Mouse (Mus musculus) heart, postnatal 0 days (tissue): ENCODE measurements around the gene Gm7735. TPM values are rescaled to one million over a fixed set of nuclear protein-coding genes. Genes with fewer than 3 reads are reported as not detected.
"Not testable (repeated sequence)": the region's sequence is repeated elsewhere in the genome, so short reads cannot be mapped to it uniquely, and the experiment has no call there.

Source experiments
- ATAC-seq: fragments of 200-750 bp; cut with Nextera tagmentation; 2 replicates; pipeline ENCODE4 v1.8.0; 2017; ENCODE audit warnings: low read depth, moderate number of reproducible peaks, moderate library complexity; ENCODE audit not compliant: insufficient read depth
- DNase-seq: peaks from one replicate; pipeline ENCODE4 v3.0.0-alpha.2; 2016; ENCODE audit warnings: low spot score
- H3K27ac ChIP-seq: fragments of 300-500 bp; sonication (generic); 2 replicates; pipeline ENCODE4 v1.5.1; 2014; ENCODE audit warnings: low read depth, mild to moderate bottlenecking
- H3K27me3 ChIP-seq: fragments of 300-500 bp; sonication (generic); 2 replicates; pipeline ENCODE4 v1.6.1; 2014; ENCODE audit warnings: low read length, mixed read lengths; ENCODE audit not compliant: control insufficient read depth, insufficient read depth
- H3K36me3 ChIP-seq: fragments of 300-500 bp; sonication (generic); replicated peaks from 2 replicates; pipeline ENCODE4 v1.6.1; 2014; ENCODE audit warnings: low read length, mixed read lengths; ENCODE audit not compliant: control insufficient read depth, insufficient read depth
- H3K4me1 ChIP-seq: fragments of 300-500 bp; sonication (generic); 2 replicates; pipeline ENCODE4 v1.6.1; 2014; ENCODE audit warnings: antibody characterized with exemption; ENCODE audit not compliant: control insufficient read depth, insufficient read depth
- H3K4me2 ChIP-seq: fragments of 300-500 bp; sonication (generic); 2 replicates; pipeline ENCODE4 v1.6.1; 2014; ENCODE audit warnings: low read depth, mild to moderate bottlenecking, low read length, moderate library complexity
- H3K4me3 ChIP-seq: fragments of 300-500 bp; sonication (generic); 2 replicates; pipeline ENCODE4 v1.5.1; 2014; ENCODE audit warnings: low read depth, low read length
- H3K9ac ChIP-seq: fragments of 300-500 bp; sonication (generic); replicated peaks from 2 replicates; pipeline ENCODE4 v1.6.1; 2014; ENCODE audit warnings: low read depth, low read length, mixed read lengths
- H3K9me3 ChIP-seq: fragments of 300-500 bp; sonication (generic); replicated peaks from 2 replicates; pipeline ENCODE4 v1.6.1; 2016; ENCODE audit warnings: low read length; ENCODE audit not compliant: control insufficient read depth
- CTCF ChIP-seq: IDR thresholded peaks from 2 replicates; pipeline ENCODE4 v1.5.1; 2016; ENCODE audit warnings: antibody characterized with exemption, control low read depth, low read depth
- EP300 ChIP-seq: IDR thresholded peaks from 2 replicates; pipeline ENCODE4 v1.6.1; 2016; ENCODE audit warnings: antibody characterized with exemption, low read depth
- whole genome bisulfite sequencing: fragments of 180-500 bp; shearing (Covaris S2); extraction: QIAGEN DNeasy Blood & Tissue Kit; methylation state at CpG from one replicate; pipeline ENCODE4 v1.1.7; 2014; 5-methylcytosine and 5-hydroxymethylcytosine counted together
- polyA plus RNA-seq: library from polyadenylated mRNA; unstranded; fragments of >200 nt; fragmentation: Nextera tagmentation; extraction: Ambion mirVana; gene quantifications from 2 replicates; pipeline ENCODE4 v1.2.1, GENCODE M21; 2015
- total RNA-seq: library from RNA; depleted of rRNA; stranded (reverse); fragments of >200 nt; gene quantifications from 2 replicates; pipeline ENCODE4 v1.2.3, GENCODE M21; 2014; ENCODE audit warnings: low replicate concordance; rRNA removed

The Gm7735 gene
- not detected in 2 replicates for total RNA-seq
- not detected in 2 replicates for polyA plus RNA-seq

DNA sequence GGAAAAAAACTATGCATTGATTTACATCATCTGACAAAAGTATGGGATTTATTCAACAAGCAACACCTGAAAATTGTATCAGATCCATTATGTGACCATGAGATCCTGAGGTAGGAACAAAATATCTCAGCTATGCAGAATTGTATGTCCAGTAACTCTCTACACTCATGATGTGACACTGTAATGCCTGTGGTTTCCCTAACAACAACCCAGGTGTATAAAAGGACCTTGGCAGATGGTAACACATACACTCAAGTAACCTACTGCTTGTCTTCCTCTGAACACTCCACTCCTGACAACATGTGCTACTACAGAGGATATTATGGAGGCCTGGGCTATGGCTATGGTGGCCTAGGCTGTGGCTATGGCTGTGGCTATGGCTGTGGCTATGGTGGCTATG lies at the start of gene Gm7735:
TSS of gene Gm7735 (plus strand) at position 301 of the 400 bp plus-strand sequence.
- not testable (repeated sequence) for H3K4me3 ChIP-seq, H3K9ac ChIP-seq, H3K27ac ChIP-seq, H3K36me3 ChIP-seq, ATAC-seq, H3K4me1 ChIP-seq, DNase-seq, H3K9me3 ChIP-seq, H3K27me3 ChIP-seq, H3K4me2 ChIP-seq

DNA sequence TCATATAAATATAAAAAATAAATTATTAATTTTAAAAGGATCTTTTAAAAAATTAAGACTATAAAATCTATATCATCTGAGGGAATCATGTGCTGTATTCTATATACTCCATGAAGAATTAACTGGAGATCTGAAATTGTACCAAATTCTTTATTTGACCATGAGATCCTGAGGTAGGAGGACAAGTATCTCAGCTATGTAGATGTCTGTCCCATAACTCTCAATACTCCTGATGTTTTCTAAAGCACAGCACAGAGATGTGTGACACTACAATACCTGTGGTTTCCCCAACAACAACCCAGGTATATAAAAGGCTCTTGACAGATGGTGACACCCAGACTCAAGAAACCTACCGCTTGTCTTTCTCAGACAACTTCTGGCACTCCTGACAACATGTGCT lies 28.7 kb upstream of the Gm7735 start, which contains the start of gene Gm6358:
TSS of gene Gm6358 (plus strand) at position 301 of the 400 bp plus-strand sequence.
- DNase-seq (no peak), ATAC-seq (no peak)
- Histone ChIP-seq H3K27ac (no peak within 1 kb of the TSS), H3K4me1 (no peaks in the 10 kb centered on the region), H3K27me3 (no peaks in the 10 kb centered on the region), H3K9me3 (no peaks in the 10 kb centered on the region), H3K4me3 (no peak within 1 kb of the TSS), H3K36me3 (no peaks in the 10 kb centered on the region), H3K4me2 (no peak within 1 kb of the TSS), H3K9ac (no peak within 1 kb of the TSS)
- WGBS, result 90% methylated on average over 1 of the region's 1 CpGs
- TF ChIP-seq CTCF (no peak), EP300 (no peak)

DNA sequence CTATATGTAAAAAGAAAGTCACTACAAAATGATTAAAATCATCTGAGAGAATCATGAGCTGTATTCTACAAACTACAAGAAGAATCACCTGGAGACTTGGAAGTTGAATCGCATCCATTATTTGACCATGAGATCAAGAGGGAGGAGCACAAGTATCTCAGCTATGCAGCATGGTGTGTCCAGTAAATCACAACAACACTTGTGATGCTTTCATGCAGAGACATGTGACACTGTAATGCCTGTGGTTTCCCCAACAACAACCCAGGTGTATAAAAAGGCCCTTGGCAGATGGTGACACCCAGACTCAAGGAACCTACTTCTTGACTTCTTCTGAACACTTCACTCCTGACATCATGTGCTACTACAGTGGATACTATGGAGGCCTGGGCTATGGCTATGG lies 18.5 kb upstream of the Gm7735 start, which contains the start of gene Gm10061:
TSS of gene Gm10061 (plus strand) at position 301 of the 400 bp plus-strand sequence.
- Histone ChIP-seq H3K9ac (no peak within 1 kb of the TSS), H3K4me3 (no peak within 1 kb of the TSS), H3K36me3 (no peaks in the 10 kb centered on the region), H3K4me1 (no peaks in the 10 kb centered on the region), H3K9me3 (no peaks in the 10 kb centered on the region), H3K27ac (no peak within 1 kb of the TSS), H3K4me2 (no peak within 1 kb of the TSS), H3K27me3 (no peaks in the 10 kb centered on the region)
- ATAC-seq (no peak), DNase-seq (no peak)
- WGBS, result 83% methylated on average over 1 of the region's 1 CpGs
- TF ChIP-seq CTCF (no peak), EP300 (no peak)

GRCm38 (mm10) chr16:89157652-89158051 lies 11.6 kb upstream of the Gm7735 start, which contains the start of gene Gm9789:
Gm9789 (plus strand) TSS chr16:89157952.
- WGBS, result 79% methylated on average over 4 of the region's 4 CpGs
- TF ChIP-seq EP300 (no peak), CTCF (no peak)
- ATAC-seq (no peak), DNase-seq (no peak)
- 0 out of 2 replicates have a peak, but pooled peaks cover 3% of the 10 kb centered on the region for H3K9me3 ChIP-seq
- H3K36me3 ChIP-seq, result no peaks in the 10 kb centered on the region
- H3K27ac ChIP-seq, result no peak within 1 kb of the TSS
- no peaks in the 10 kb centered on the region for H3K27me3 ChIP-seq
- H3K9ac ChIP-seq, result no peak within 1 kb of the TSS
- H3K4me1 ChIP-seq, result no peaks in the 10 kb centered on the region
- no peak within 1 kb of the TSS for H3K4me3 ChIP-seq
- no peak within 1 kb of the TSS for H3K4me2 ChIP-seq

DNA sequence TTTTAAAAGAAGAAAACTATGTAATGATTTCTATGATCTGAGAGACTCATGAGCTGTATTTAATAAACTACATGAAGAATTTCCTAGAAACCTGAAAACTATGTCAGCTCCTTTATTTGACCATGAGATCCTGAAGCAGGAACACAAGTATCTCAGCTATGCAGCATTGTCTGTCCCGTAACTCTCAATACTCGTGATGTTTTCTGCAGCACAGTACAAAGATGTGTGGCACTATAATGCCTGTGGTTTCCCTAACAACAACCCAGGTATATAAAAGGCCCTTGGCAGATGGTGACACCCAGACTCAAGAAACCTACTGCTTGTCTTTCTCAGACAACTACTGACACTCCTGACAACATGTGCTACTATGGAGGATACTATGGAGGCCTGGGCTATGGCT lies 5.1 kb downstream of the Gm7735 start, which contains the start of gene 1110057P08Rik:
TSS of gene 1110057P08Rik (plus strand) at position 301 of the 400 bp plus-strand sequence.
- Histone ChIP-seq H3K27me3 (no peaks in the 10 kb centered on the region), H3K36me3 (no peaks in the 10 kb centered on the region), H3K27ac (no peak within 1 kb of the TSS), H3K9ac (no peak within 1 kb of the TSS), H3K4me3 (no peak within 1 kb of the TSS), H3K4me2 (no peak within 1 kb of the TSS), H3K4me1 (no peaks in the 10 kb centered on the region), H3K9me3 (no peaks in the 10 kb centered on the region; the same call in 1 of the 2 replicates)
- TF ChIP-seq CTCF (no peak), EP300 (no peak)
- DNase-seq (no peak), ATAC-seq (no peak)
- 72% methylated on average over 2 of the region's 2 CpGs for WGBS

DNA sequence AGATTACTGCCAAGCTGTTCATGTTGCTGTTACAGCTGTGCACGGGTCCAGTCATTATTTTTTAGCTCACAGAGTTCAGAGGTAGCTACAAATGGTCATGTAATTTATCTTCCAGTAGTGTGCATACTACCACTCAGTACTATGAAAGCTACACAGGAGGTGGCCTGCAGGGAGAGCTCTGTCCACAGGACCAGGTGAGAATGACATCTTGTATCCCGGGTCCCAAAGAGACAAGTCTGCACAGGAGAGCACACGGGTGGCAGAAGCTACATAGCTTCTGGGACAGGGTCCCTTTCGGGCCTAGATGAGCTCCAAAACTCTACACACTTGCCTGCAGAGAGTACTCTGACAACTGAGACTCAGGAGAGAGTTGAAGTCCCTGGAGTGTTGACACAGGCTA lies 19.3 kb downstream of the Gm7735 start:
- Histone ChIP-seq H3K4me1 (no peaks in the 10 kb centered on the region), H3K27ac (no peak overlapping the region), H3K4me3 (no peak overlapping the region), H3K36me3 (no peaks in the 10 kb centered on the region), H3K9me3 (peaks cover 10% of the 10 kb centered on the region; the same call in 1 of the 2 replicates), H3K4me2 (no peak overlapping the region), H3K27me3 (no peaks in the 10 kb centered on the region), H3K9ac (no peak overlapping the region)
- TF ChIP-seq EP300 (no peak), CTCF (no peak)
- WGBS, result 65% methylated on average over 4 of the region's 4 CpGs
- ATAC-seq (no peak), DNase-seq (no peak)
